Mouse (Mus musculus) splenic B cell, adult 2 months (primary cell): ENCODE measurements around the gene Rap1gap2.

ENCODE experiments used
- DNase-seq: peaks from one replicate; pipeline ENCODE4 v3.0.0-alpha.2; 2011; ENCODE audit warnings: low read depth, low spot score
- H3K27me3 ChIP-seq: 2 replicates; pipeline ENCODE4 v1.6.1; 2012; ENCODE audit warnings: mild to moderate bottlenecking, low read length, moderate library complexity, mixed read lengths; ENCODE audit not compliant: control insufficient read depth, poor library complexity, insufficient read depth, severe bottlenecking
- H3K36me3 ChIP-seq: 2 replicates; pipeline ENCODE4 v1.6.1; 2012; ENCODE audit warnings: mild to moderate bottlenecking, low read length, moderate library complexity, mixed read lengths; ENCODE audit not compliant: control insufficient read depth, poor library complexity, insufficient read depth, severe bottlenecking

Gene Rap1gap2

GRCm38 (mm10) chr11:74435366-74435765 lies 175.3 kb downstream of the Rap1gap2 start:
- H3K36me3 ChIP-seq: no peaks in the 10 kb centered on the region
- DNase-seq: no peak
- H3K27me3 ChIP-seq: no peaks in the 10 kb centered on the region

- no peak for DNase-seq
- Histone ChIP-seq H3K27me3 (no peaks in the 10 kb centered on the region), H3K36me3 (no peaks in the 10 kb centered on the region)
These were observed 177.7 kb downstream of the Rap1gap2 start for GRCm38 (mm10) chr11:74433000-74433399.

GRCm38 (mm10) chr11:74429798-74430529 lies 180.8 kb downstream of the Rap1gap2 start:
- no peaks in the 10 kb centered on the region for H3K27me3 ChIP-seq
- no peaks in the 10 kb centered on the region for H3K36me3 ChIP-seq
- no peak for DNase-seq

- no peaks in the 10 kb centered on the region for H3K36me3 ChIP-seq
- H3K27me3 ChIP-seq: no peaks in the 10 kb centered on the region
- DNase-seq: no peak
These were observed 184.4 kb downstream of the Rap1gap2 start for GRCm38 (mm10) chr11:74426306-74426705.

DNA sequence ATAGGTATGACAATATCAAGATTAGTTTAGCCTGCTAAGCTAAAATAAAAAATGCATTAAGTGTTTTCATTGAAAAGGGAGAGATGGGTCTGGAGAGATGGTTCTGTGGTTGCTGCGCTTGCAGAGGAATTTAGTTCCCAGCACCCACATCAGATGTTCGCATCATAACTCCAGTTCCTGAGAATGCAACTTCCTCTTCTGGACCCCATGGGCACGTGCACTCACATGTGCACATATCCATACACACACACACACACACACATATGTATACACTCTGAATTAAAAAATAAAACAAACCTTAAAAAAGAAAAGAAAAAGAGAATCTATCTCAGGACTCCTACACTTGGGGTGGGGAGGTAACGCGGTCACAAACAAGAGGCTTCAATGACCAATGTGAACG lies 188.7 kb downstream of the Rap1gap2 start:
- Histone ChIP-seq H3K36me3 (no peaks in the 10 kb centered on the region), H3K27me3 (no peaks in the 10 kb centered on the region)
- no peak for DNase-seq

GRCm38 (mm10) chr11:74421151-74421550 lies 189.6 kb downstream of the Rap1gap2 start:
- no peaks in the 10 kb centered on the region for H3K27me3 ChIP-seq
- no peaks in the 10 kb centered on the region for H3K36me3 ChIP-seq
- DNase-seq: no peak

GRCm38 (mm10) chr11:74419601-74420000 lies 191.1 kb downstream of the Rap1gap2 start:
- no peaks in the 10 kb centered on the region for H3K27me3 ChIP-seq
- no peak for DNase-seq

DNA sequence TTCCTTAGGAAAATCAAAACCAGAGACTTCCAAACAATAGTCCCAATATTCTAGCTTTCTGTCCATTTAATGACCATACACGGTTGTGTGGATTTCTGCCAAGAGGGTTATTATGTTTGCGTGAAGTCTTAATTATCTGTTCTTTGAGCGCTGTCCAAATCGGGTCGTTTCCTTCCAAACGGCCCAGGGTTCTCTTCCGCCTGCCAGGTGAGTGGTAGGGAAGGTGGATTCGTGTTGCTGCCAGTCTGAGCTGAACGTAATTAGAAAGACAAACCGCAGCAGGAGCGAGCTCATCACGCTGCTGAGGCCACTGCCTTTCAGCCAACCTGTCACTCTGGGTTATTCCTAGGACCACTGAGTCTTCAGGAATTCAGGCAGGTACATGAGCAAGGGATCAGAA lies 195.0 kb downstream of the Rap1gap2 start:
- no peaks in the 10 kb centered on the region for H3K27me3 ChIP-seq
- H3K36me3 ChIP-seq: no peaks in the 10 kb centered on the region
- DNase-seq: no peak

More at GRCm38 (mm10) chr11:74419601-74420000, 191.1 kb downstream of the Rap1gap2 start:
- H3K36me3 ChIP-seq: no peaks in the 10 kb centered on the region

GRCm38 (mm10) chr11:74414112-74414511 lies 196.6 kb downstream of the Rap1gap2 start:
- no peak for DNase-seq
- Histone ChIP-seq H3K27me3 (no peaks in the 10 kb centered on the region), H3K36me3 (no peaks in the 10 kb centered on the region)

DNA sequence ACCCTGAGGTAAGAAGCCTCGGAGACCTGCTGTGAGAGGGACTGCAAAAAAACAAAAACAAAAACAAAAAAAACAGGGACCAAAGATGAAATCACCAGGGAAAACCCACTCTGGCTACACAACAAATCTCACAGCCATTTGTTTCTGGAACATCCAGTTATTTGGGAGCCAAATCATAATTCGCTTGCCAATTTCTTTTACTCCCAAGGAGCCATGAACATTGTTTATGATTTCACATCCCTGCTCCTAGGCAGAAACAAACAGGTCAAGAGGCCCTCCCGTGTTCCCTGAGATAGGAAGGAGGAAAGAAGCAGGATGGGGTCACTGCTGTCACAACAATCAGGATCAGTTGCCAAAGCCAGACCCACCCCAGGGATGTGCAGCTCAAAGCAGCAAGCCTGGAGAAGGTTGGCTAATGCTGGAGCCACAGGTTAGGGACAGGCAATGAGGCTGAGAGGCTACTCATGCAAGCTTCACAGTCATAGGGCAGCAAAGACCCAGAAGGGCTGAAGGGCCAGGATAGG lies 197.2 kb downstream of the Rap1gap2 start:
- no peak for DNase-seq
- H3K36me3 ChIP-seq: no peaks in the 10 kb centered on the region
- H3K27me3 ChIP-seq: no peaks in the 10 kb centered on the region

GRCm38 (mm10) chr11:74412462-74412861 lies 198.3 kb downstream of the Rap1gap2 start:
- DNase-seq: no peak
- no peaks in the 10 kb centered on the region for H3K36me3 ChIP-seq
- H3K27me3 ChIP-seq: no peaks in the 10 kb centered on the region

DNA sequence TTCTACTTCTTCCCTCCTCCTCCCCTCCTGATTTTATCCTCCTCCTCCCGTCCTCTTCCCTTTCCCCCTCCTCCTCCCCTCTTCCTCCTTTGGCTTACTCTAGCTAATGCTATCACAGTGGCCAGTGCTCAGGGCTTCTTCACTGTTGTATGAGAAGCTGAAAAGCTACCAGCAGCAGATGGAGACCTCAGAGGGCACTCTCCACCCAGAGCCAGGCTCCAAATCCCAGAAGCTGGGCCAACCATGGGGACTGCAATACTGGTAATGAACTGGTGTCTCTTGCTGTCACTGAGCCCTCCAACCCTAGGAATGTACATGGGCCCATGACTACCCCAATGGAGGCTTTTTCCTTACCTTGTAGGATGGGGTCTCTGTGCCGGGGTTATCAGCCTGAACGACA lies 198.8 kb downstream of the Rap1gap2 start:
- DNase-seq: no peak

GRCm38 (mm10) chr11:74409757-74410174 lies 200.9 kb downstream of the Rap1gap2 start:
- no peak for DNase-seq
- Histone ChIP-seq H3K27me3 (no peaks in the 10 kb centered on the region; the same call in 1 of the 2 replicates), H3K36me3 (no peaks in the 10 kb centered on the region)

More for the DNA sequence above, 198.8 kb downstream of the Rap1gap2 start:
- H3K36me3 ChIP-seq: no peaks in the 10 kb centered on the region
- no peaks in the 10 kb centered on the region for H3K27me3 ChIP-seq

DNA sequence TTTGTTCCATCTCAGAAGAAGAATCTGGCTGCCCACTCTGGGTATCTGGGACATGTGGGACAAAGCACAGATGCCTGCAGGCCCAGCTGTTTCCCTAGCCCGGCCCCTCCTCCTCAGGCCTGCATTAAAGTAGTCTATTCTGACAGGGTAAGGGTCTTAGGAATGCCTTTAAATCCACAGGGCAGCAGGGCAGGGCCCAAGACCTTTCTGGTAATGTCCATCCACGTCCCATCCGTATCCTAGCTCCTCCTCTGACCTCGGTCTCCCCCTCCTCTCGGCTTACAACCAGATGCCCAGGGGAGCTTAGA lies 201.3 kb downstream of the Rap1gap2 start:
- no peaks in the 10 kb centered on the region for H3K36me3 ChIP-seq
- no peaks in the 10 kb centered on the region; the same call in 1 of the 2 replicates for H3K27me3 ChIP-seq
- DNase-seq: no peak

GRCm38 (mm10) chr11:74408587-74409446 lies 201.9 kb downstream of the Rap1gap2 start:
- DNase-seq: no peak
- Histone ChIP-seq H3K36me3 (no peaks in the 10 kb centered on the region), H3K27me3 (no peaks in the 10 kb centered on the region; the same call in 1 of the 2 replicates)
